Mouse (Mus musculus): ENCODE results near the gene Mrps21.
A peak's percentile ranks its signal among the peaks of the same experiment; 100 is the strongest.
"Not testable (repeated sequence)": the region's sequence is repeated elsewhere in the genome, so short reads cannot be mapped to it uniquely, and the experiment has no call there.

Gene Mrps21

DNA sequence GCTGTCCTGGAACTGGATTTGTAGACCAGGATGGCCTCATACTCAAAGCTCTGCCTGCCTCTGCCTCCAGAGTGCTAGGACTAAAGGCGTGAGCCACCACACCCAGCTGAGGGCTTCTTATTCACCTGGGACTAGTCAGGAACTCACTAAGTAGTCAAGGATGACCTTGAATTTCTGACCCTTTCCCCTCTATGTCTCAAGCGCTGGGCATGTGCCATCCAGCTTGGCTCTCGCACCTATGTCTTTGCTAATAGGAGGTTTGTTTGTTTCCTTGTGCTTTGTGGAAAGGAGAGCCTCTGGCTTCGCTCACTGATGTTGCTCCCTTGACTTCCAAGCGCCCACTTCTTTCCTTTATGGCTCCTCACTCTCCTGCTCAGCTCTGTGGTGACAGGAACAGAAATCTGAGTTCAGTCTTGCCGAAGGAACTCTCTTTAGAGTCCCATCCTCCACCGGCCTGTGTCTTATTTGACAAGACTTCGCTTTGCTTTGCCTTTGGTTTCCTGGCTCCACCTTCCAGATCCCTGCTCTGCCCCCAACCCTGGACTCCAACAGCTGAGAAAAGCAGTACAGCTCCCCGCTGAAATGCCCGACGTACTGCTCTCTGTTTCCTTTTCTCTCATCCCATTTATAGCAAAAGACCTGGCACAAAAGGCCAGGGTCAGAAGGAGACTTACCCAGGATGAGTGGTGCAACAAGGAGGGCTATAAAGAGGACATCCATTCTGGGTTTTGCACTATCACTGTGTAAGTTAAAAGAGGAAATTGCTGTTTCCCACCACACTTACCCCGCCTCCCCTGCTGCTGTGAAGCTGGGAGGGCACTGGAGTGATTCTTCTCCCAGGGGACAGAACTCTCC, 20.1 kb upstream of the Mrps21 start, which contains the start of gene BC028528:
TSS of gene BC028528 (minus strand) at position 795 of the 855 bp plus-strand sequence.
- no peak for DNase-seq (ENCODE audit: low spot score)

DNA sequence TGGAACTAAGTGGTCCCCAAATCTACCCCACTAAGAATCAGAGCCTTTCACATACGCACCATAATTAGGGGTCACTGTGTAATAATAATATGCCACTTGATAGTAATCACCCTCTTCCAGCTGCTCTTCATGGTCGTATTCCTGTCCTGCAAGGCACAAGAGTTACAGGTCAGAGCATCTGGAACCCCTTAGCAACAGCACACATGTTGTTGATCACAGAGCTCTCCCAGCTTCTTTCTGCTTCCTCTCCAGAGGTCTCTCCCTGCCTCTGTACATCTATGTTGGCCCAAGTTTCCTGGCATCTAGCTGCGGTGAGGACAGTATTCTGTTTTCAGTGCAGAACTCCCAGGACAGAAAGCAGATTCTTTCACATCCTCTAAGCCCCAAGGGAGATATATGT, 18.3 kb upstream of the Mrps21 start:
- no peak for DNase-seq (ENCODE audit: low spot score)

DNA sequence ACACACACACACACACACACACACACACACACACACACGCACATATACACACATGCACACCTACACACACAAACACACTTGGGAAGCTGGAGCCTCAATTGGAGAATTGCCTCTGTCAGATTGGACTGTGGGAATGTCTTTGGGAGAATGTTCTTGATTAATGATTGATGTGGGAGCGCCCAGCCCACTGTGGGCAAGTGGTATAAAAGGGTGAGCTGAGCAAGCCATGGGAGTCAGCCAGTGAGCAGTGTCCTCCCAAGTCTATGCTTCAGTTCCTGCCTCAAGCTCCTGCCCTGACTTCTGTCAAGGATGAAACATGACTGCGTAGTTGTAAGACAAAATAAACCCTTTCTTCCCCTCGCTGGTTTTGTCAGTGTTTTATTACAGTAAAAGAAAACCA, 16.3 kb upstream of the Mrps21 start:
- no peak for DNase-seq (ENCODE audit: low spot score)

DNA sequence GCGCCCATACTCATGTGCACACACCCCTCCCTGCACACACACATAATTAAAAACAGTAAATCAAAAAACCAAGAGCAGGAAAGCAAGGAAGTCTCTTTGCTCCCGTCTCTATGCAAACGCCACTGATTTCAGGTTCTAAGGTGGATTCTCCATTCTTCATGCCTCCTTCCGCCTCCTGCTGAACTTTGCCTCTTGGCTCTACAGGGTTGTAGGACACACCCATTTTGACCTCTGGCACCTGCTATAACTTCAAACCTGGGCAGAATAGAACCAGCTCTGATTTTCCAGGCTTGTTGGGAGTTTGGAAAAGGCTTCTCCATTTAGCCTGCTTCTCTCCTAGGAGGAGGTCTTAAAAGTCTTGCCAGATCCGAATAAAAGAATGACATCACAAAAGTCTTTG, 13.1 kb upstream of the Mrps21 start:
- DNase-seq (ENCODE audit: low spot score) = no peak

DNA sequence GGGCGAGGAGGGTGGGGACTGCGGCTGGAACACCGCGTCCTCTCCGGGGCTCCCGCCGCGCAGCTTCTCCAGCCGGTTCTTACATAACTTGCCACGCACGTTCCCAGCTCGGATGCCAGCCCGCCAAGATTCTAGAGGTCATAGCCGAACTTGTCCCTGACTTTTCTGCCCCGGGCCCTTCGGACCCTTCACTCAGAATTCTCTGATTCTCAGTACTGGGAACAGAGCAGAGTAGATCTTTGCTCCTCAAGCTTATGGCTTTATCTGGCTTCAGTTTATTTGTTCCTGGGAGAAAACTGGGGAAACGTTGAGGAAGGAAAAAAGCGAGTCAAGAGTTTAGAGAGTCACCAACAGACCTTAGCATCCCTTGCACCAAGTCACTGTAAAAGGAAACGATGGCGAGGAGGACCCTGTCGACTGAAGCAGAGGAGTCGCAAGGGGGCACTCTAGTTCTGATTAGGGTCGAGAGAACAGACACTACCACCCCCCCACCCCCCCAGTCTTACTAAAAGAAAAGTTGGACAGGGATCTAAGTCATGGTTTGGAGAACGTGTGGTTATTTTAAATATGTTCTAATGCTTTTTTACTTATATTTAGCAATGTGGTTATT, 11.6 kb upstream of the Mrps21 start:
- peak; percentile 66 for DNase-seq (ENCODE audit: low spot score)

DNA sequence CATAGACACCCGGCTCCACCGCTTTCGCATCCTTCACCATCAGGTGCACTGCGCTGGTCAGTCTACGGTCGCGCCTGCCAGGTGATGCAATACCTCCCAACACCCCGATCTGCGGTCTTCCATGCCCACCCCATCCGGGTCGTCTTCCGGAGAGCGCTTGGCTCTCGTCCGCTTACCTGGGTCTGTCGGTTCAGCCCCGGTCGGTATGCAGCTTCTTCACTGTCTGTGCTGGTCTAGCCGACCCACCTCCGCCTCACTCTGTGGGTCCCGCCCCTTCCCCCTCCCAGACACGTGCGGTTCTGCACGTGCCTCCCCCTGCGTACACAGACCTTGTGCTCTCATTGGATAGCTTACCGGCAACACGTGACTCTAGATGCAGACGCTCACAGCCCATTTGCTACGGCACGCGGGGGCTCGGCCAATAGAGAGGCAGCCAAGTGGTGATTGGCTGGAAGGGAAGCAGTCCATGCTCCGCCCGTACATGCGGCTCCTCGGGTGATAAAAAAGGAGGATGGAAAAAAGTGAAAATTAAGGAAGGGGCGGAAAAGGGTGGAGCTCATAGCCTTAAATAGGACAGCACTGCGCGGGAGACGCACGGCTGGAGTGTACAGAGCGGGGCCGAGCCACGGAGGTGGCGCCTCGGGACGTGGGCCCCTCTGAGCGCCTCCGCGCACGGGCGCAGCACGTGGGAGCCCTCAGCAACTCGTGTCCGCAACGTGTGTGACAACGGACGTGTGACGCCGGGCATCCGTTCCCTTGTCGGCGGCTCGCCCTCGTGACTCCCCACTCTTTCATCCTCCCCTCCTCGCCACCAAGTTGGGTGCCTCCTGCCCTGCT, 10.9 kb upstream of the Mrps21 start, which contains the start of gene Ciart:
TSS of gene Ciart (minus strand) at position 273 of the 837 bp plus-strand sequence.
- DNase-seq (ENCODE audit: low spot score) = peak; percentile 86

DNA sequence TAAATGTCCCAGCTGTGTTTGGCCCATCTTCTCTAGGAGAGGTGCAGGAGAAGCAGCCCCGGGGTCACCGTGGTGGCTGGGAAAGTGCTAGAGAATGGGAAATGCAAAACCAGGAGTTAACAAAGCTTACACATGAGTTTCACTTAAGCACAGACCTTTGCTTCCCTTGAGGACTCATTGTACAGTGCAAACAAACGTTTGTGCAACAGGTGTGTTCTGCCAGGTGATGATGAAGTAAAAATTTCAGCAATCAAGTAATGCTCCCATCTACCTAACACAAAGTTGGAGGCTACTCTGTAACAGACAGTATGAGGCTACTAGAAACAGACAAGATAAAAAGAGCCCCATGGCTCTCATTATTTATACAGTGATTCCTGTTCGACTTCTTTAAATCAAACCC, 7.7 kb upstream of the Mrps21 start:
- no peak for DNase-seq (ENCODE audit: low spot score)

DNA sequence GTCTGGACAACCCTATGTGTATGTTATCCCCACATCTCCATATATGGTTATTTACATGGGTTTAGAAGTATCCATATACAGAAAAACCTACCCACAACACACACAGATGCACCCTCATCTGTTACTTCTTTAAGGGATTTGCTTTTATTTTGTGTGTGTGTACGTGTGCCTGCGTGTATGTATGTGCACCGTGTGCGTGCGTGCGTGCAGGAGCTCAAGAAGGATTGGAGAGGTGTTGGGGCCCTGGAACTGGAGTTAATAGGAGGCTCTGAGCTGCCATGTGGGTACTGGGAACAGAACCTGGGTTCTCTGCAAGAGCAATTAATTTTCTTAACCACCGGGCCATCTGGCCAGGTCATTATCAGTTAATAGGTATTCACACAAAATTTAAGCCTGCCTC, 729 bp upstream of the Mrps21 start:
- DNase-seq (ENCODE audit: low spot score) = no peak

DNA sequence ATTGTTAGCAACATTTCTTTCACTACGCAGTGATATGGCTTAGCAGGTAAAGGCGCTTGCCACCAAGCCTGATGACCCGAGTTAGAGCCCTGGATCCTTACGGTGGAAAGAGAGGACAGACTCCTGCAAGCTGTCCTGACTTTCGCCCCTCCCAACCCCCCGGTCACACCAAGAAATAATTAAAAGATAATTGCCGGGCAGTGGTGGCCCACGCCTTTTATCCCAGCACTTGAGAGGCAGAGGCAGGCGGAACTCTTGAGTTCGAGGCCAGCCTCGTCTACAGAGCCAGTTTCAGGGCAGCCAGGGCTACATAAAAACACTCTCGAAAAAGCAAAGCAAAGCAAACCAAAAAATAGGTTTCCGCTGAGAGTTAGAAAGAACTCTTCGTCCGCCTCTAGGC, 343 bp downstream of the Mrps21 start:
- DNase-seq (ENCODE audit: low spot score) = no peak

DNA sequence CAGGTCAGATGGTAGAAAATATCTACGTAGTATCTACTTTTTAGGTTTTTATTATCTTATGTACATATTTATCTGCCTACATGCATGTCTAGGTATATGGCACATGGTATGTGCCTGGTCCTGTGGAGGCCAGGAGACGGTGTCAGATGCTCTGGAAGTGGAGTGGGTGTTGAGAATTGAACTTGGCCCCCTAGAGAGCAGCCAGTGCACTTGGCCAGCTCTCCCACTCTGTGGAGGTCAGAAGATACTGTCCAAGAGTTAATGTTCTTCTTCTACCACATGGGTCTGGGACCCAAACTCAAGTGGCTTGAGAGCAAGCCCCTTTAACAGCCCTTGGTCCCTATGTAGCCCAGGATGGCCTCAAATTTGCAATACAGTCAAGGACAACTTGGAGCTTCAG, 3.9 kb downstream of the Mrps21 start:
- DNase-seq (ENCODE audit: low spot score) = no peak

DNA sequence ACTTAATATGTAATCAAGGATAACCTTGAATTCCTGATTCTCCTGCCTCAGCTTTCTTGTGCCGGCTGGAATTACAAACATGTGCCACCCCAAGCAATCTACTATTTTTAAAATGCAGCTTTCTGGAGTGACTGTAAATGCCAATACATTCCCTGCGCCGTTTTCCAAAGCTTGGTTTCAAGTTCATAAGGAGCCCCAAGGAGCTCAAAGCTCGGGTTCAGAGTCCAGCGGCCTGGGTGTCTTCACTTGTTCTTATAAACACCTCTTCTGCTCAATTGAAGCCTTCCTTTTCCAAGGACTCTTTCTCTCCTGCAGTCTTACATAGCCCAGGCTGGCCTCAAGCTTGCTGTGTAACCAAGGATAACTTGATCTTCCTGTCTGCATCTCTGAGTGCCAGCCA, 5.2 kb downstream of the Mrps21 start:
- DNase-seq (ENCODE audit: low spot score) = no peak

DNA sequence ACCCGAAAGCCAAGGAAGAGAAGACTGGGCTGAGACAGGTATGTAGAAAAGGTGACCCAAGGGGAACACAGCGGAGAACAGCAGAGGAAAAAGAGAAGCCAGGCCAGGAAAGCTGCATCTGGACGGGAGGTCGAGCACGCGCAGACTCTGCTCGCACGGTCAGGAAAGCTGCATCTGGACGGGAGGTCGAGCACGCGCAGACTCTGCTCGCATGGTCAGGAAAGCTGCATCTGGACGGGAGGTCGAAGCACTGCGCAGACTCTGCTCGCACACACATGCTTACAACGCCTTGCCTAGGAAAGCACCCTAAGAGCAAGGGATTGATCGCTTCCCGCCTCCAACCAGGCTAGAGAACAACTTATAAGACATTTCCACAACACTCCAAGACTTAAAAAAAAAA, 5.7 kb downstream of the Mrps21 start:
- DNase-seq (ENCODE audit: low spot score) = no peak

DNA sequence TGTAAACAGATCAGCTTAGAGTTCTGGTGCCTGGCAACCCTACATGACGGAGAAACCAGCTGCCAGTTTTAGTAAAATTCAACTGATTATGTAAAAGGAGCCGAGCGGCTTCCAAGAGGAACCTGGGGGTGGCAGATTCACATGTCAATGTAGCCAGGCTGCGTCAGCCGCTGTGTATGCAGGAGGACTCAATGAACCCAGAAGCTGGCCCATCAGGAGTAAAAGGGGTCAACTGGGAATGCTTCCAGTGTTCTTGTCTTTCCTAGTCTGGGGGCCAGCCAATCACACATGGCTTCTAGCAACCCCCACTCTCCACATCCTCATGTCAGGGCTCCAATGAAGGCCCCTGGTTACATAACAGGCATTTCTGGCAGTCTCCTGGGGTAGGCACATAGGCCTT, 6.3 kb downstream of the Mrps21 start:
- no peak for DNase-seq (ENCODE audit: low spot score)

DNA sequence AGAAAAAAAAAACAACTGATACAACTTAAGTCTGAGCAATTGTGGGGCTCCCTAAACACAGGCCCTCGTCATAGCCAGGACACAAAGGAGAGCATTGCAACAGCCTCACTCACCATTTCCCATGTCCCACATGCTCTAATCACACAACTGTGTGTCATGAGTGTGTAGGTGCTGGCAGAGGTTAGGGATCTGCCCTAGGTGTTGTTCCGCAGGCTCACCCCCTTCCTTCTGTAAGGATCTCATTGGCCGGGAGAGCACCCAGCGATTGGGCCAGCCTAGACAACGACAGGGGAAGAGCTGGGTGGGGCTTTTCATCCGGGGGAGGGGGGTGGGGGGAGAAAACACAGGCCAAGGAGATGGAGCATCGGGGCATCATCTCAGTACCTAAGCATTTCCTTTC, 7.7 kb downstream of the Mrps21 start:
- no peak for DNase-seq (ENCODE audit: low spot score)

DNA sequence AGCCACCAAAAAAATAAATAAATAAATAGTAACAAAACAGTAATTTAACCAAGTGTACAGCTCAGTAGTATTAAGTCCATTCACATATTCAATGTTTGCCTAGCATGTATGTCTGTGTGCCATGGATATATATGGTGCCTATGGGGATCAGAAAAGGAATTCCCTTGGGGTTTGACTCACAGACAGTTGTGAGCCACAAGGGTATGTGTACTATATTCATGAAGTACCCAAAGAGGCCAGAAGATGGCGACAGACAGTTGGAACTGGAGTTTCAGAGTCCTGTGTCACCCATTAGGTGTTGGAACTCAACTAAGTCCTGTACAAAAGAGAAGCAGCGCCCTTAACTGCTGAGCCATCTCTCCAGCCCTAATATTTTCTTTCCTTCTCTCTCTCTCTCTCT, 9.5 kb downstream of the Mrps21 start:
- peak; percentile 73 for DNase-seq (ENCODE audit: low spot score)

DNA sequence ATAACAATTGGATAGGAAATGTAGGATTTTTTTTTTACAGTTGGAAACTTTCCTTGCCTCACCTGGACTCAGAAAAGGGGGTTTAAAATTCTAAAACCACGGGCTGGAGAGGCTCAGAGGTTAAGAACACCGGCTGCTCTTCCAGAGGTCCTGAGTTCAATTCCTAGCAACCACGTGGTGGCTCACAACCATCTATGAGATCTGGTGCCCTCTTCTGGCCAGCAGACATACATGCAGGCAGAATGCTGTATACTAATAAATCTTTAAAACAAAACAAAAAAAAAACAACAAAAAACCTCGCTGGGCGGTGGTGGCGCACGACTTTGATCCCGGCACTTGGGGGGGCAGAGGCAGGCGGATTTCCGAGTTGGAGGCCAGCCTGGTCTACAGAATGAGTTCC, 10.1 kb downstream of the Mrps21 start:
- DNase-seq (ENCODE audit: low spot score) = no peak

DNA sequence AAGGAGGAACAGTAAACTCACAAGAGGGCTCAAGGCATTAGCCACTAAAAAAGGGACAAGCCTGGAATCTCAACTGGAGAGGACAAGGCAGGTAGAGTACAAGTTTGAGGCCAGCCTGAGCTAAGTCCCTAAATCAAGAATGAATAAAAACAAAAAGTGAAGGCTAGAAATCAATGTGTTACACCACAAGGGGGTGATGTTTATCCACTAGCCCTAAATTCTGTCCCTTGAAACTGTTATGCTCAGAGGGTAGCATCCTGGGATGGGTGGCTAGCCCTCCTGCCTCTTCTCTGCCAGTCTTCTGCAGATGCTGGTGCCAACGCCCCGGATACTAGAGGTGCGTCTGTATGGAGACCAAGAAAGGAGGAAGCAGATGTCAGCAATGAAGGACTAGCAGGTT, 11.0 kb downstream of the Mrps21 start:
- DNase-seq (ENCODE audit: low spot score) = no peak

DNA sequence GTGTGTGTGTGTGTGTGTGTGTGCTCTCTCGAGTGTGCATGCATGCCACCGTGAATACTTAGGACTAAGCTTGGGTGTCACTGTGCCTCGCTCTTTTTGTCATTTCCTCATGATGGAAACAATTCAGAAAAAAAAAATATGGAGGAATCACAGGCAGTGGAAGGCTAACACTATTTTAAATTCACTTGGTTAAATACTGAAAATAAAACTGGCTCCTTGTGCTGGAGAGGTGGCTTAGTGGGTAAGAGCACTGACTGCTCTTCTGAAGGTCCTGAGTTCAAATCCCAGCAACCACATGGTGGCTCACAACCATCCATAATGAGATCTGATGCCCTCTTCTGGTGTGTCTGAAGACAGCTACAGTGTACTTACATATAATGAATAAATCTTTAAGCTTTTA, 13.0 kb downstream of the Mrps21 start:
- not testable (repeated sequence) for DNase-seq (ENCODE audit: low spot score)

DNA sequence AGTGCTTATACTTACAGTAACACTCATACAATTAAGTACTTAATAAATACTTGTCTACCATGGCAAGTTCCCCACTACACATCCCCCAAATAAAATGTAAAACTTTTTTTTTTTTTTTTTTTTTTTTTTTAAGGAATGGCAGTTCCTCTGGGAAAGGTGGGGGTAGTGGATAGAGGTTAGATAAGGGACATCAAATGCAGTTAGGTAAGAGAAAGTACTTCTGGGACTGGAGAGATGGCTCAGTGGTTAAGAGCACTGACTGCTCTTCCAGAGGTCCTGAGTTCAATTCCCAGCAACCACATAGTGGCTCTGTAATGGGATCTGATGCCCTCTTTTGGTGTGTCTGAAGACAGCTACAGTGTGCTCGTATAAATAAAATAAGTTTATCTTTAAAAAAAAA, 14.3 kb downstream of the Mrps21 start:
- DNase-seq (ENCODE audit: low spot score) = not testable (repeated sequence)

DNA sequence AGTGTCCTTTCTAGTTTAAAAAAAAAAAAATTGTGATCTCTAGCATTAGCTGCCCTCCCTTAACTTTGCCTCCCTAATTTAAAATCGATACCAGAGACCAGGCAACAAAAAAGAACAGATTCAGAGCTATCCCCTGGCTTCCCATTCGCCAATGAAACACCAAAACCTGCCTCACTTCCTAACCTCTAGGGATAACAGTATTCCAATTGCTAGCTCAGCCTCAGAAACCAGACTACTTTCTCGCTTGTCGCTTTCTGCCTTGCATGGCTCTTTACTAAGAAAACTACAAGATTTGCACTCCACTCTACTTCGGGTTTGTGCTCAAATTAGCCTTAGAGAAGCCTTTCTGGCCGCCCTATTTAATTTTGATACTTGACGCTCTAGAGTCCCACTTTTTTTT, 15.2 kb downstream of the Mrps21 start:
- peak; percentile 11 for DNase-seq (ENCODE audit: low spot score)

DNA sequence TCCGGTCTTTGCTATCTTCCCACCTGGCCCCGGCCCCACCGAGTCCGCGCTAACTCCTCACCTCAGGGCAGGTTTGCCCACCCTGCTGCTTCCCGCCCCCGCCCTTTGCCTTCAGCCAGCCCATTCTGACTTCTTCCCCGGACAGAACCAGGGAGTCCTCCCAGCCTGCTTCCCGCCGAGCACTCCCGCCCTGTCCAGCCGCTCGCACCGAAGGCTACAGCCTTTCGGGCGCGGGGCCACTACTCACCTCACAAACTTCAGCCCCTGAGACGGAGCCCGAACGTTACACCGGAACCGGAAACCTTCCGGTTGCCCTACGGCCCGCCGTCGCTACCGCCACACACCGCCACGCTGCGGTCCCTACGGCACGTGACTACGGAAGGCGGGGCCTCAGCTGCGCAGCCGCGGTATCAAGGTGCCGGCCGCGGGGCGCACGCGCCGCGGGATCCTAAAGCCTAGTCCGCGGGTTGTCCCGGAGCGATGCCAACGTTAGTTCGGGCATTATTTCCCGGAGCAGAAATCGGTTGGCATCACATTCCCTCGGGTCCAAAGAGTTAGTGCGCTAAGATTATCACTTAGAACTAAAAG, 15.7 kb downstream of the Mrps21 start, which contains the start of gene Prpf3:
TSS of gene Prpf3 (minus strand) at position 384 of the 588 bp plus-strand sequence.
- peak; percentile 89 for DNase-seq (ENCODE audit: low spot score)

DNA sequence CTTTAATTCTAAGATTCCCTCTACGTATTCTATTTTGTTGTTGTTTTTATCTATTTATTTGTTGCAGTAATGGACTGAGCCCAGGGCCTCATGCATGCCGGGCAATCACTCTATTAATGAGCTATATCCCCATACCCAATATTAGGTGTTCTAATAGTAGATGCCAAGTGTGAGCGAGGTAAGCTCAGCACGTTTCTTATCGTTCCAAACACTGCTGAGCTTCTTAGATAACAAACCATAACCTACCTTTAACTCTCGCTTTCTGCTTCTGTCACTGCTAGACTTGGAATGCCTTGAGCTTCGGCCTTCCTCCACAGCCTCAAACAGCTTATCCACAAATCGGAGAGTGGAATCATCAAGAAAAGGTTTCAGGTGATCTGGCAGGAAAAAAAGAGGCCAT, 20.0 kb downstream of the Mrps21 start:
- no peak for DNase-seq (ENCODE audit: low spot score)
